Mouse (Mus musculus) retina, postnatal 1 day (tissue): ENCODE measurements at regions not wholly inside any gene's neighbourhood (a gene's known extent, or its start where the extent isn't known, plus 50 kb on each side); places are given as distances from the start of the nearest gene placed in this dataset.

Source experiments
- DNase-seq: peaks from one replicate; pipeline ENCODE4 v3.0.0-alpha.2; 2012

DNA sequence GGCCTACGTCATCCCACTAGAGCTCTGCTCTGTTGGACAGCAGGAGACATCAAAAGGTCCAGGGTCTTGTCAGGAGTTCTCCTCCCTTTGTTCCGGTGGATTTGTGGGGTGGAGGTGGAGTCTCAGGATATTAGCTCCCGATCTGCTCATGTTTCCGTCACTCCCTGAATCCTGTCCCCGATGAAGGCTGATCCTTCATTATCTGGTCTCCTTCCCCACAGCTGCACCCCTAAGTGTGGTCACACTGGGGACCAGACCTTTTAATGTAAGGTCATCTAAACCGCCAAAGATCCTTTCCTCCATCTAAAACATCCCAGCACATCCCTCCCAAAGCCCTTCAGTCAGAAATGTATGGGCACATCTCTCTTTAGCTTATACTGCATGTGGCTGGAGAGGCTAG, 215.6 kb upstream of the Ccdc122 start:
- DNase-seq = no peak

DNA sequence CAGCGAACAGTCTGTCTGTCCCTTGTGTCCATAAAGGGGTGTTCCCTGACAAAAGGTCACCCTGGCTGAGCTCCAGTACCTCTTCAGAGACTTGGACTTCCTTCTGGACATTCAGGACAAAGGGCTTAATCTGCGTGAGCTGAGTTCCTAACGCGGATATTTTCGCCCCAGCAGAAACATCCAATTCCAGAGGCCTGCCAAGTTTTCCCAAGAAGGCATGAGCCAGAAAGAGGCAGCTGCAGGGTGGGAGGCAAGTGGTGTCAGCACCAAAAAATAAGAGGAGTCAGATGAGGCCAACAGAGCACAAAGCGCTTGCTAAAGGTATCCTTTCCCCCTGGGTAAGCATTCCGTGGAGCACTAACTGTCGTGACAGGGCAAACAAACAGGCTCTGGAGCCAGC, 216.9 kb upstream of the Ccdc122 start:
- peak; percentile 26 for DNase-seq

DNA sequence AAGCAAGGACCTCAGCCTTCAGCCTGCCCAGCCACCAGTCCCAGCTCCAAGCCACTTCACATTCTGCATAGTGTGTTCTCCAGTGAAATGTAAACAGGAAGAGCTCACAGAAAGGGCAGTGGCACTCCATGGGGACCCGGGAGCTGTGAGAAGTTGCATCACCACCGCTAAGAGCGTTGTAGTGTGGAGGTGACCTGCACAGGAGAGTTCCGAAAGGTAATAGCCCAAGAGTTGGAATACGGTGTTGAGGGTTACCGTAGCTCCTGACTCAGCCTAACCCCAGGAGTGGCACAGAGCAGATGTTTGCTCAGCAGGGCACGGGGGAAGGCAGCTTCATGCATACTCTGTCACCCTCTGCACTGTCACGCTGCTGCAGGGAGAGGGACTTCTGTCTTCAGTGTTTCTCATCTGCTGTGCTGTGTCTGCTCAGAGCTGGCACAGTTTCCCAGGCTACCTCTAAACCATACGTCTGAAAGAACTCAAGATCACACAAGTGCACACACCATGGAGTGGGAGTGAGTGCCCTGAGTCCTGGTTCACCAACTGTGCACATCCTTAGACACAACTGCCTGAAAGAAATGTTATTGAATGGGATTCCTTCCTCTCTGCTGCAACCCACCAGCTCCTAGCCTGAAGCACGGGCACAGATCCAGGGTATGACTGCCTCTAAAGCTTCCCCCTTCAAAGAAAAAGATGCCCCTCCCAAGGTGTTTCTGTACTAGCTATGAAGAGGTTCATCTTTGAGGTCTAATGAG, 218.1 kb upstream of the Ccdc122 start:
- no peak for DNase-seq

DNA sequence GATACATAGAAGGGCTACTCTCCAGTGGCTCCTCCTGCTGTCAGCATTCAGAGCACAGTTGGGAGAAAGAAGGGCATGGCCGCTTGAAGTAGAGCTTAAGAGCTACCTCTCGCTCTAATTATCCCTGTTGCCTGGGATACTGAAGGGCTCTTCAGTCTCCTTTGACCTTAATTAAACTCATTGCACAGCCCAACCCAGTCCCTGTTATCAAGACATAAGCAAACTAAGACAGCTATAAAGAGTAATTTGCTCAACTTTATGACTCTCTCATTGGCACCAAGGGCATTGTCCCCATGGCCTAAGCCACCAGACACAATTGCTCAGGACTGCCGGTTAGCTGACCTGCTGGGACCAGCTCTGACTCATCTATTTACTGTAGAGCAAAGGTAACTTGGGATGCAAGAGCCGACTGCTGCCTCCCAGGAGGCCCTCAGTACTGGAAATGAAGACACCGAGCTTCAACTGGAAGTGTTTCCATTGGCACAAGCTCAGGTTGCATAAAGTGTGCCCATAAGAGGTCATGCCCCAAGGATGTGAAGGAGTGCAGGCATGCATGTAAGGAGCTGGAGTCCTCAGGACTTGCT, 219.3 kb upstream of the Ccdc122 start:
- DNase-seq = peak; percentile 40

DNA sequence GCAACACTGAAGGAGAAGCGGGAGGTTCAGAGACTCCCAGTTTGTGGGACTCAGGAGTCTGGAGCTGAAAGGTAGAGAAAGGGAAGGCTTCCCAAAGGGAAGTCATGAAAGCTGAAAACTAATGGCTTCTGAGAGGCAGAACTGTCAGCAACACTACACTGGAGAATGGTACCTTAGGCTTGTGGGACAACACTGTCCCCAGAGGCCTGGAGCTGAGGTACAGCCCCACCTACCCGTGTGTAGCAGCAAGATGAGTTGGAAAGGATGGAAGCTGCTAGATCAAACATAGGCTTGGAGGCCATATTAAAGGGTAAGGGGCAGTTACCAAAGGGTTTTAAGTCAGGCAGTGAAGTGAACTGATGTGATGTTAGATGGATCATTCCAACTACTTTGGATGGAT, 219.9 kb upstream of the Ccdc122 start:
- no peak for DNase-seq

DNA sequence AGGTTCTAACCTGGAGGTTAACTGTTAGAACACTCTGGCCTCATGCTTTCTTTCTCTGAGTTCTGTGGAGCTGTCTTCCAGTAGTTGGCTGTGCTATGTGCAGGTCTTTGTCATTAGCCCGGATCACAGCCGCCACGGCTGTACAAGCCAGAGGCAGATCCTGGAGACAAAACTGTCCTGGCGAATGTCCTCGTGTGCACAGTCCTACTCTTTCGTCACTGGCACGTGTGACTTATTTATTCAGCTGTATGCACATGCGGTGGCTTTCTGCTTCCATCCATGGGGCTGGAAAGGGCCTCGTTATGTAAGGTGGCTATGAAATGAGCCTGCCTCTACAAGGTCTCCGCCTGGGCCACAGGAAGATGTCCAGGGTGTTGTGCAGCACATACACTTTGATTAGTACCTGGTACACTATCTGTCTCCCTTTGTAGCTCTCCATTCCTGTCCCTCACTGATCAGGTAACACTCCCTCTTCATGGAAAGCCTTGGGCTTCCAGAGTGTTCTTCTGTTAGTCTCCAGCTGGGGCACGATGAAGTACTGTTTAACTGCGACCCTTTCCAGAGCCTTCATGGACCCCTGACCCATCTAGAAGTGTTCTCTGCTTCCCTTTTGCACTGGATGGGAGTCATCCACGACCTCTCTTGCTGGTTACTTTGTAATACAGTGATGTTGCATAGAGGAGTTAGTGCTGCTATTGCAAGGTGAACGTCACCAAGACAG, 224.3 kb upstream of the Ccdc122 start:
- DNase-seq = no peak

DNA sequence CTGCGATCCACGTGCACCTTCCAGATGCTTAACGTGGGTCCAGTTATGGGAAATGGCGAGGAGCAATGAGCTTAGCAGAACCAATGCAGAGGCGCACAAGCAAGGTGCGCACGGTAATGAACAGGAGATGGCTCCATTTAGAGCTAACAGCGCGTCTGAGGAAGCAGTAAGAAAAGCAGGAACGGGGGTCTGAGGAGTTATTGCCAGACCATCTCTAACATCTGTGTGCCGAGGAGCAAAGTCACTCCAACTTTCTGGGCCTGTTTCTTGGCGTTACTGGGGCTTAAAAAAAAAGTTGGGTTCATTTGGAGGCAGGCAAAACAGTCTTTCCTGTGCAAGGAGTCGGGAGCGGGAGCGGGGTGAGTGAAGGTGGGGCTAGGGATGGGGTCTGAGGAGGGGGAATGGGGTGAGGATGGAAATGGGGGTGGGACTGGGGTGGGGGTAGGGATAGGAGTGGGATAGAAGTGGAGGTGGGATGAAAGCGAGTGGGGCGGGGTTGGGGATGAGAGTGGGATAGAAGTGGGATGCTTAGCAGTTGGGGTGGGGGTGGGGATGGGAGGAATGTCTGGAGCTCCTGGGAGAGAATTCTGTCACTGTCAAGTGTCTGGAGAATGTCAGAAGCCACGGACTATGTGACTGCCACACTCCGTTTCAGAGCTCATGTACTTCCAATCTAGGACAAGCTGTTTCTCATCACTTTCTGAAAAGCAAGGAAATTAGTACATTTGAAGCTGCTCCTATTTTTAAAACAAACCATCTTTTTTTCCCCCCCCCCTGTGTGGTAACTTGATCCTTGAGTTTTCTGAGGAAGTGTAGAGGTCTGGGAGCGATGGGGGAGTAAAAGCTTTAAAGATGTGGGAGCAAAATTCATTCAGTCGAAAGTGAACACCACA, 225.6 kb upstream of the Ccdc122 start:
- no peak for DNase-seq

DNA sequence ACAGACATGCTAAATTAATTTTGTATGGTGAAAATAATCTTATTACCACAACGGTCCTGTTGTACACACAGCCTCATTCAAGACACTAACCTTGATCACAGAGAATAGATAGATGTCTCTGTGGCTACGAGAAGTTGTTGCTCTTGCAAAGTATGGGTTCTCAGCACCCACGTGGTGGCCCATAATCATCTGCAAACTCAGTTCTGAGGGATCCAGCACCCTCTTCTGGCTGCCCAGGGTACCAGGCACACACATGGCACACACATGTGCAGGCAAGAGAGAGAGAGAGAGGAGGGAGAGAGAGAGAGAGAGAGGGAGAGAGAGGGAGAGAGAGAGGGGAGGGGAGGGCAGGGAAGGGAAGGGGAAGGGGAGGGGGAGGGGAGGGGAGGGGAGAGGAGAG, 226.5 kb upstream of the Ccdc122 start:
- DNase-seq = no peak

DNA sequence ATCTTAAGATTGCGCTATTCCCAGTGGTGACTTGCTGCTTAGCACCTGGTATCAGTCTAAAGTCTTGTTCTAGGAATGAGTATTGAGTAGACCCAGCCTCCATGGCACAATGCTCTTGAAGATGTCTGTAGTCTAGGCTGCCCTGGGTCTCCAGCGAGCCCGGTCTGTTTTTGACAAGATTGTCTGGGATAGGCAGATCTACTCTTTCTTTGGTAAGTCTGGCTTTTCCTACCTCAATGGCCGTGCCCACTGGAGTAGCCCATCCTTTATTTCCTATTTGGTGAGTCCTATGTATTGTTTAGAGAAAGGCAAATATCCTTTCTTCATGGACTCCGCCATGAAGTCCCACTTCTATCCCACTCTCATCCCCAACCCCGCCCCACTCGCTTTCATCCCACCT, 227.2 kb upstream of the Ccdc122 start:
- DNase-seq = no peak

DNA sequence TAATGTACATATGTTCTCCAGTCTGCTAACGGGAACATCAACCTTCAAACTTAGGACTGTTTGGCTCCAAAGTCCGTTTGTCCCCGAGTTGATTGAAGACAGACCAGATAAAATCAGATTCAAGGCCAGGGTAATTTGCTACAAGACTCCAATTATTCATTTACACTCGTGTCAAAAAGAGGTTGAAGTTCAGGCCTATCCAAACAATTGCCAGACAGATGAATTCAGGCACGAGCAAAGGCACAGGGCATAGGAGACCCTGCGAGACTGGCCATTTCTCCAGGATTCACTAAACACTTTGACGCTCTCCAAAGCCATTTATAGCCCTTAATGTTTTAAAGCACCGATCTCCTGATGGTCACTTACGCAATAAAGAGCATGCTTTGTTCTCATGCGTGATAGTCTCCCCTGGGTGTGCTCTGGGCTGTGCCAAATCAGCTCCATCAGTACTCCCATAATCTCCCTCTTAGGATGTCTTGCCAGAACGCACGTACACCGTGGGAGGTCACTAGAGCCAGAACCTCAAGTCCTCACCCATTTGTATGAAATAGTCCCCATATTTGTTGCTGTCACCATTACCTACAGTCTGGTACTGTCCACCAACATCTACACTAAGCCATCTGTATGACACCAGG, 231.3 kb upstream of the Ccdc122 start:
- no peak for DNase-seq

DNA sequence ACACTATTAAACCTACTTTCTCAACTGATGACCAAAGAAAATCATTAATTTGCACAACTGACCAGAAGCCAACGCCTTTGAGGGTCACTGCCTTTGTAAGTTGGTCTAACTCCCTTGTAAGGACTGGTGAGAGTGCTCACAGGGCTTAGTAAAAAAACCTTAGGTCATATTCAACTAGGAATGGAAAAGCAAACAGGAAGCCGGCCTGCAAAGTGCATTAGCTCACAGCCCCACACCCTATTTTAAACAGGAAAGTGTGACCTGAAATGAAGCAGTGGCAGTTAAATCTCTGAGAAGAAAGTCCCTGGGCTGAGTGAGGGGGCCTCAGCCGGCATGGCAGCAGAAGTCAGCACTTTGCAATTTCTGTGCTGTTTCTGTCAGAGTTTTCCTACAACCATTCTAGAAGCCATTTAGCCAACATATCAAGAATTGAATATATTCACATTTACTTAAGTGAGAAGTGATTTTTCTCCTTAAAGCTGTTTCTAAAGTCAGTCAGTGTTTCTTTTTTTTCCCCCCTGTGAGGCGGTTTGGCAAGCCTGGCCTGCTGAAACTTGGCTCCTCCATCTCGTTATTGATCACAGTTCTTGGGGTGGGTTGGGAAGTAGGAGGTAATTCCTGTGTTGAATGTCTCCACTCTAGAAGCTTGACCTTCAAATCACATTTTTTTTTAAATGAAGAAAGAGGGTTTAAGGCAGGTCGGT, 232.0 kb upstream of the Ccdc122 start:
- DNase-seq = no peak

DNA sequence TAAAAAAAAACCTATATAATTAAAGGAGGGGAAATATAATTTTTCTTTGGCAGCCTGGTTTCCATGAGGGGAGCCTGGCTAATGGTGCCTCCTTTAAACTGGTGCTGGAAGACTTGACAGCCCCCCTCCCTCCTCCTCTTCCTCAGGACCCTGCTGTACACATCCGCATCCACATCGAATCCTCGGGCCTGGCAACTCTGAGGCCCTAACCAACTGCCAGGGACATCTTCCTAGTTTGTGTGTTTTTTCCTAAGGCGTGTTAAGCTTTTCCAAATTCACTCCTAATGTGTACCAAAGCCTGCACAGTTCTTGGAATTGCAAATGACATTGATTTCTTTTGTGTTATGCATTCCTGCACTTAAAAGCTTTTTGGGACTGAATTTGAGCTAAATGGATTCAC, 236.4 kb upstream of the Ccdc122 start:
- no peak for DNase-seq

DNA sequence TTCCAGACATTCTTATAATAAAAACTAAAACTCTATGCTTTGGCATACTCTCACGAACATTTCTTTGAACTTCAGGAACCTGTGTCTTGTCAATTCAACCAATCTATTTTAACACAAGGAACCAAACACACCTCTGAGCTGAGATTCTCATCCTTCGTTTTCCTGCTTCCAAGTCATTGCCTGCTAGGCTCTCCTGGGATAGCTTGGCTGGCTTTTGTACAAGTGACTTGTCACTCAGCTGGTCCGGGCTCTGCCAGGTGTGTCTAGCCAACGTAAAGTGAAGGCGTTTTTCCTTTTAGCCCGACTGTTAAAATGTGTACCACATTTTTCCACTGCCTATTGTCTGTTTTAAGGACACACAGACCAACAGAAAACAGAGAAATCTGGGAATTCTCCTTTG, 236.8 kb upstream of the Ccdc122 start:
- DNase-seq = no peak

DNA sequence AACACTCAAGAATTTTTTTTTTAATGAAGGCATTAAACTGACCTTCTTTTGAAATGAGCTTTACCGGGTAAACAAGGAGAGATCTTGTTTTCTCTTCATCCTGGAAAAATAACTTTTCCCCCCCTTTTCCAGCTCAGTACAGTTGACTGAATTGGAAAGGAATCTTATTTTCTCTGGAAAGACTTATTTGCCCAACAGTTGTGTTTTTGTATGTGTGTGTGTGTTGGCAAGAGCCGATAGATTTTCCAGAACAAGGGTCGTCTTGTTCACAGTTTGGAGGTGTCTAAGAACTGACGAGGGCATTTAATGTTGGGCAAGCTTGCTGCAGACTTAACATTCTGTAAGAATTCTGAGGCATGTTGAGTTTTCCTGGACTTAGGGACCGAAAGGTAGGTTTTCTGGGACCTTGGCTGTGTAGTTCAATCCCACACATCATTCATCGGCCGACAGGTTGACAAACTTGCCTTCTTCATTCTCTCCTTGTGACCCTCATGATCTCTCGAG, 237.6 kb upstream of the Ccdc122 start:
- no peak for DNase-seq

DNA sequence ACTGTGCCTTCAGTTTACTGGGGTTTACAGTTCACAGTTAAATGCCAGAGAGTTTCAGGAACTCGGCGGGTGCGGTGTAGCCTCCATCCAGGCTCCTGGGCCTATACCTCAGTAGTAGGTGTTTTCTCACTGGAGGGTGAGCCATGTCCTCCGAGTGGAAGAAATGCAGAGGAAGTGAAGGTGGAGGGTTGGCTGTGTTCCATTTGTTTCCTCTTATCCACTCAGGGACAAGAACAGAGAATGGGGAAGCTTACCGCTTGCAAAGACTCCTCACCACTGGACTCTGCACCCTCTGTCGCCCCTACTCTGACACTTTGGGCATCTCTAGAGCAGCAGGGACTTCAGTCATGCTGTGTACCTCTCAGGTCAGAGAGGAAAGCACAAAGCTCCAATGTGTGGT, 238.1 kb upstream of the Ccdc122 start:
- DNase-seq = no peak

DNA sequence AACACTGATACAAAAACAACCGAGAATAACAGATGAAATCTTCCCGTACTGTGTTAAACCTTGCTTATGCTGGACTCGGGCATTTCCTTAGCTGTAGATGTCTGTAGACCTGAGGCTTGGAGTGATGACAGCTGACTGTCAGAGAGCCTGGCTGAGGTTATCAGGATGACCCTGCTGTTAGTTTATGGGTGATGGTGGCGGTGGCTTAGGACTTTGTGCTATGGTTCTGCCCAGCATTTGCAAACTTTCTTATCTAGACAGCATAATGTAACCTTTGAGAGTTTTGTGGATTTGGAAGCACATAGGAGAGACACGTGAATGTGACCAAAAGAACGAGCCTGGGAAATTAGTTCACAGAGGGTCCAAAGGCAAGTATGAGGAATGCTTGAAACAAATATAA, 239.1 kb upstream of the Ccdc122 start:
- no peak for DNase-seq

DNA sequence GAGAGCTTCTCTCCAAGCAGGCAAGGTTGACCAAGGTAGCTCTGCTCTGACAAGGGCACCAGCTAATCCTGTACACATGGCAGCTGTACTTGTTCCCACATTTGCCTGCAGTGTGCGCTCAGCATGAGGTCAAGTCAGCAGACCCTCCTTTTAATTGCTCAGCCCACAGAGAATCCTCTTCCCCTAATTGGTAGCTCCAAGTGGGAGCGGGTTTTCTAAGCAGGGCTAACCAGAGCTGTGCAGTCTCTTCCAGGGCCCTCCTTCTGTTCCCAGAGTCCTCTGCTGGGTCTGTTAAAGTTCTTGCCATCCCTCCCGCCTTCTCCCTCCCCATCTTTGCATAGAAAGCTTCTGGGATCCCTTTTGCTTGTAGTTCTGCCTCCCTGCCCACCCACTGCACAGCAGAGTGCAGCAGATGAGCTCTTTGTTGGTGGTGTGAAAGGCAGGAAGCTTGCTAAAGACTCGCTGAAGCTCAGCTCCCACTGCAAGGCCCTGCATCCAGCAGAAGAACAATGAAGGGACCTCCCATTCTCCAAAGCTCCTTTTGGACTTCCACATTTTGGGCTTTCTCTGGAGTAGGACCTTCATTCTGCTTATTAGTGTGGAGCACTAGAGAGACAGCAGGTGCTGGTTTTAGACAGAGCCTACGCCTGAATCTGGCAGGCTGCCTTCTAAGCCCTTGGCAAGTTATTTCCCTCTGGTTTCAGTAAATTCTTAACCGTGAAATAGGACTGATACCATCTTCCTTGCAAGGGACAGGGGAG, 235.3 kb upstream of the Serp2 start:
- peak; percentile 93 for DNase-seq

DNA sequence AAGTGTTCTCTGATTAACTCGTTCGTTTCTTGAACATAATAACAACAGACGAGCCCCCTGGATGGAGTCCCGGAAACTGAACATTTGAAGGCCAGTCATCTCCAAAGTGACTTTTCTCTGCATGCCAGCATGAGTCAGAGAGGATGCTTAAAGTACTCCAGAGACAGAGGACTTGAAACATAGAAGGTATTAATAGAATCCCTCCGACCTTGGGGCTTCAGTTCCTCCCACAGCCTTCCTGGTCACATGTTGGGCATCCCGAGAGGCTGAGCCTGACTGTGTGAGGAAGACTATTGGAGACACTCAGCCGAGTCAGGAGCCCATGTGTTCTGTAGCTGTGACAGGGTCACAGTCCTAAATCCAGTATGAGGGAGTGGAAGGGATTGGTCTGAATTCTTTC, 232.7 kb upstream of the Serp2 start:
- no peak for DNase-seq

DNA sequence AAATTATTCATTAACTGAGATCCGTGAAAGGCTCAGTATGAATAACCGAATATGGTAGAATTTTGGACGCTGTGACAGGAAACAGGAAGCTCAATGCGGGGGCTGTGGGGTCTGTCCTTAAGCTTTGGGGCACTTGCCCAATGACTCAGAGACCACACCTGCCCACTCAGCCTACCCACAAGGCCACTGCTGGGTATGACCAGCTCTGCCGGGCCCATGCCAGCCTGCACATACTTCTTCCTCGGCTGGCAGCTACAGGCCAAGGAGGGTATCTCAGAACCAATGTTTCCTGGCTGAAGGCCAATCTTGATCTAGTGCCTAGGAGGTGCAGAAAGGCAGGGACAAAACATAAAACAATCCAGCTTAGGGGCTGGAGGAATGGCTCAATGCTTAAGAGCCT, 230.9 kb upstream of the Serp2 start:
- DNase-seq = no peak

DNA sequence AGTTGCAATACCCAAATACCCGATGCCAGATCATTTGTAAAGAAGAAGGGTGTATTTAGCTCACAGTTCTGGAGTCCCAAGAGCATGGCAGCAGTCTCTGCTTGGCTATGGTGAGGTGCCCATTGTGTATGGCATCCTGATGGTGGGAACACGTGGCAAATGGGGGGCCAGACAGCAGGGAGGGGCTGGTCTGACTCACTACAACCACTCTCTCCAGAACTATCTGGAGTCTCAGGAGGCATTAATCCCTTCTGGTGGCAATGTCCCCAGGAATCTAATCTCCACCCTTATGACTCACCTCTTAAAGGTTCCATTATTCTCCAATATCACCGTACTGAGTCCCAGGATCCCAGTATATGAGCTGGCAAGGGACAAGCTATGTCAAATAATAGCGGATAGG, 229.5 kb upstream of the Serp2 start:
- DNase-seq = no peak

DNA sequence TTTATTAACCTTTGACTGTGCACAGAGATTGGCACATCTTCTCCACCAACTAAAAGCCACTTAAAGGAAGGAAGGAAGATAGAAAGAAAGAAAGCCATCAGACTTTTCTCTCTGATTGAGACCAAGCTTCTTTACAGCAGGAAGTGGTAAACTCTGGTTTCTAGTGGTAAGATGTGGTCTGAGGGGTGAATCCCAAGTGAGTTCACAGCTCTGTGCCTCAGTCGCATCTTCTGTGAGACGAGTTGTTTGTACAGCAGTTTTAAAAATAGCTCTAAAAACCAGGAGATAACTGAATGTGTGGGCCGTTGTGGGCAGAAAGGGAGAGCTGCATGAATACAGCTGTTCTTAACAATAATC, 224.8 kb upstream of the Serp2 start:
- no peak for DNase-seq
